Mouse (Mus musculus) B cell, adult 2 months (primary cell): ENCODE measurements around the gene Galnt12.

Source experiments
- DNase-seq, 2 experiments: peaks; one replicate each; pipeline ENCODE4 v3.0.0; 2022

Gene Galnt12

GRCm38 (mm10) chr4:47161103-47161755 is 69.5 kb downstream of the Galnt12 start:
- no peak for DNase-seq

- no peak for DNase-seq
Observed at GRCm38 (mm10) chr4:47161756-47162587, 70.3 kb downstream of the Galnt12 start.

DNA sequence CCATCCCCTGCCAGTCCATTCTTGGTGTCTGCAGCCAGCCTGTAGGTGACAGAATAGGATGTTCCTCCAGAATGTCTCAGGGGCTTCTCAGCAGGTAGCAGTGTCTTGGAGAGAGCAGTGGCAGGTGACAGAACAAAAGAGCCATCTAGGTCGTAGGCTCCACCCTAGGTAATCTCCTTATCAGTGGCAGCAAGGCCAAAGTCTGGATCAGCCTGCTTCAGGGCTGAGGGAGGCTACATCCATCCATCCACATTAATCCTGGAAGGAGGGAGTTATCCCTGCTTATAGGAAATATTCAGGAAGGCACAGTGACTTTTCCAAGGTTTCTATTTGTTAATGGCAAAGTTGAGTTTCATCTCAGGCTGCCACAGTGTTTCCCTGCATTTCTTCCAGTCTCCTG is 80.6 kb downstream of the Galnt12 start:
- DNase-seq, result no peak
